Mouse (Mus musculus) heart, adult 2 months (tissue): ENCODE measurements around the gene Vps45.

Experiments
- CTCF ChIP-seq: fragments of 200-600 bp; IDR thresholded peaks from 2 replicates; pipeline ENCODE4 v1.8.1; 2022; ENCODE audit warnings: antibody characterized with exemption, mild to moderate bottlenecking, moderate library complexity
- EP300 ChIP-seq: fragments of 200-500 bp; IDR thresholded peaks from 2 replicates; pipeline ENCODE4 v1.6.1; 2011; ENCODE audit warnings: low read depth, low read length, control low read depth; ENCODE audit not compliant: insufficient read depth

DNA sequence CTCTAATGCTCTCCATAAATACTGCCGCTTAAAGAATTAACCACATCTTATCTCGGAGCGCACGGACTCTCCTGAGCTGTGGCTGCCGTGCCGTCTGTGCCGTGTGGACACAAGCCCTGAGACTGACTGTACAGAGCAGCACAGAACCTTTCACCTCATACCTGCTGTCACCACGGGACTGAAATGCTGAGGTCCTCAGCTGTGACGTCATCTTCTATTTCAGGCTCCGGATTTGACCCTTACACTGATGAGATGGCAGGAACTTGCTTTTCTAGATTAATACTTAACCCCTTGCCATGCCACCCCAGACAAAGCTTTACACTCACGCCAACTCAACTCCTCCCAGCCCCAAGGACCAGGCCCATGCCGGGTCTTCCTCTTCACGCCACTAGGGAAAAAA is 35.9 kb upstream of the Vps45 start:
- TF ChIP-seq CTCF (no peak), EP300 (peak; percentile 63; the same call in 1 of the 2 replicates)
